Mouse (Mus musculus) fat pad, adult 2 months (tissue): ENCODE results near the gene 9930104L06Rik.
A peak's percentile ranks its signal among the peaks of the same experiment; 100 is the strongest.
"Not testable (repeated sequence)": the region's sequence is repeated elsewhere in the genome, so short reads cannot be mapped to it uniquely, and the experiment has no call there.

Experiments
- DNase-seq: peaks from one replicate; pipeline ENCODE4 v3.0.0-alpha.2; 2011; ENCODE audit warnings: low read depth, low spot score; ENCODE audit errors: extremely low read depth

Gene 9930104L06Rik

GRCm38 (mm10) chr4:124936613-124937471 is at the start of gene 9930104L06Rik:
TSS of gene 9930104L06Rik (plus strand) at chr4:124937048.
- peak; percentile 87 for DNase-seq

GRCm38 (mm10) chr4:124888702-124889101 is 48.1 kb upstream of the 9930104L06Rik start:
- peak; percentile 1 for DNase-seq

GRCm38 (mm10) chr4:124889935-124890334 is 46.9 kb upstream of the 9930104L06Rik start:
- no peak for DNase-seq

- no peak for DNase-seq
These were observed 46.0 kb upstream of the 9930104L06Rik start for GRCm38 (mm10) chr4:124890831-124891230.

GRCm38 (mm10) chr4:124893769-124894168 is 43.1 kb upstream of the 9930104L06Rik start:
- no peak for DNase-seq

GRCm38 (mm10) chr4:124894508-124895428 is 42.1 kb upstream of the 9930104L06Rik start:
- no peak for DNase-seq

- no peak for DNase-seq
These were observed 38.4 kb upstream of the 9930104L06Rik start for GRCm38 (mm10) chr4:124898428-124898827.

- no peak for DNase-seq
These were observed 36.9 kb upstream of the 9930104L06Rik start for GRCm38 (mm10) chr4:124899906-124900305.

- no peak for DNase-seq
These were observed 31.4 kb upstream of the 9930104L06Rik start for GRCm38 (mm10) chr4:124905417-124905816.

- DNase-seq: no peak
These were observed 30.7 kb upstream of the 9930104L06Rik start for GRCm38 (mm10) chr4:124905971-124906822.

- DNase-seq: peak; percentile 4
These were observed 8.7 kb upstream of the 9930104L06Rik start for GRCm38 (mm10) chr4:124928102-124928501.

- not testable (repeated sequence) for DNase-seq
These were observed 2.4 kb downstream of the 9930104L06Rik start, which contains the start of gene Cdca8 for GRCm38 (mm10) chr4:124939211-124939610. TSS of gene Cdca8 (minus strand) at chr4:124939311.

GRCm38 (mm10) chr4:124943022-124943421 is 6.2 kb downstream of the 9930104L06Rik start:
- no peak for DNase-seq

GRCm38 (mm10) chr4:124943781-124944180 is 6.9 kb downstream of the 9930104L06Rik start:
- no peak for DNase-seq

GRCm38 (mm10) chr4:124944961-124945360 is 8.1 kb downstream of the 9930104L06Rik start:
- no peak for DNase-seq

- DNase-seq: no peak
These were observed 12.6 kb downstream of the 9930104L06Rik start for GRCm38 (mm10) chr4:124949488-124949887.

GRCm38 (mm10) chr4:124950181-124951035 is 13.6 kb downstream of the 9930104L06Rik start:
- no peak for DNase-seq

GRCm38 (mm10) chr4:124951036-124951433 is 14.2 kb downstream of the 9930104L06Rik start:
- DNase-seq: no peak

- DNase-seq: no peak
These were observed 16.7 kb downstream of the 9930104L06Rik start for GRCm38 (mm10) chr4:124953546-124953945.

GRCm38 (mm10) chr4:124957284-124957683 is 20.4 kb downstream of the 9930104L06Rik start:
- no peak for DNase-seq
